Mouse (Mus musculus): ENCODE measurements around the gene Atp1b1. TPM values are rescaled to one million over a fixed set of nuclear protein-coding genes. Genes with fewer than 3 reads are reported as not detected.

Gene Atp1b1
- total and polyA plus RNA-seq, 3 experiments, result 0.17 to 0.32 (median 0.23) TPM

GRCm38 (mm10) chr1:164494741-164495512, 36.8 kb upstream of the Atp1b1 start:
- H3K36me3 ChIP-seq (replicated peaks in 1 of 2; ENCODE audit: control insufficient read depth in 1 of 2, insufficient read depth in 1 of 2, low read length in 1 of 2), result no peaks in the 10 kb centered on the region
- no peak overlapping the region for H3K4me2 ChIP-seq (ENCODE audit: insufficient read depth, low read depth, poor library complexity, severe bottlenecking)
- H3K79me2 ChIP-seq (replicated peaks; ENCODE audit: control insufficient read depth, extremely low read depth, insufficient read depth, poor library complexity, severe bottlenecking), result no peaks in the 10 kb centered on the region
- peaks cover 3 to 14% of the 10 kb centered on the region in 2 experiments; a peak in 3 of 4 replicates for H3K4me1 ChIP-seq (ENCODE audit: control insufficient read depth in 1 of 2, insufficient read depth in 2 of 2)
- no peak for DNase-seq (ENCODE audit: extremely low read depth)
- H3K27me3 ChIP-seq (replicated peaks), result no peaks in the 10 kb centered on the region
- dilution Hi-C loops (cut with MboI; ENCODE audit: extremely low pct_ligation_motif_present, extremely low pct_unique_long_range_greater_than_20kb, low sequenced_read_pairs) (no loop called here), in situ Hi-C loops (cut with MboI; ENCODE audit: low pct_ligation_motif_present, low pct_unique_long_range_greater_than_20kb, low sequenced_read_pairs) (no loop called here)
- H3K9me3 ChIP-seq (replicated peaks; ENCODE audit: low read length), result peaks cover 3% of the 10 kb centered on the region
- TF ChIP-seq MEF2A (IDR thresholded peaks at IDR 0.05; ENCODE audit: borderline replicate concordance, low read depth, low read length), result no peak
- TF ChIP-seq E2F4 (IDR thresholded peaks at IDR 0.05; ENCODE audit: insufficient replicate concordance, low read depth, low read length), result no peak
- TF ChIP-seq POLR2AphosphoS2 (IDR thresholded peaks at IDR 0.05; ENCODE audit: low read depth, low read length), result no peak
- no peak for TF ChIP-seq JUND (conservative IDR thresholded peaks at IDR 0.05; ENCODE audit: low read depth, low read length)
- no peak for TF ChIP-seq RAD21 (IDR thresholded peaks at IDR 0.05; ENCODE audit: low read depth, low read length)
- no peak for TF ChIP-seq BHLHE40 (IDR thresholded peaks at IDR 0.05; ENCODE audit: low read depth, low read length)
- no peak for TF ChIP-seq GABPA (IDR thresholded peaks at IDR 0.05; ENCODE audit: insufficient replicate concordance, low read depth, low read length)
- TF ChIP-seq KAT2A (IDR thresholded peaks at IDR 0.05; ENCODE audit: insufficient replicate concordance, low read length), result no peak
- no peak for TF ChIP-seq ETS1 (conservative IDR thresholded peaks at IDR 0.05; ENCODE audit: low read depth, low read length)
- no peak for TF ChIP-seq TCF12 (IDR thresholded peaks at IDR 0.05; ENCODE audit: low read depth, low read length)
- TF ChIP-seq CHD1 (IDR thresholded peaks at IDR 0.05; ENCODE audit: low read depth, low read length), result no peak
- no peak for TF ChIP-seq CHD2 (IDR thresholded peaks at IDR 0.05; ENCODE audit: low read length)
- no peak for TF ChIP-seq ZNF384 (IDR thresholded peaks at IDR 0.05; ENCODE audit: low read depth, low read length)
- no peak for TF ChIP-seq NELFE (IDR thresholded peaks at IDR 0.05; ENCODE audit: low read depth, low read length)
- H3K27ac ChIP-seq (ENCODE audit: insufficient read depth, low read depth), result no peak overlapping the region
- H3K9ac ChIP-seq (ENCODE audit: insufficient read depth, low read depth), result no peak overlapping the region
- no peak overlapping the region for H3K4me3 ChIP-seq (replicated peaks in 1 of 3; ENCODE audit: low read depth in 2 of 3, low read length in 2 of 3, poor library complexity in 1 of 3)

GRCm38 (mm10) chr1:164494215-164494614, 36.1 kb upstream of the Atp1b1 start:
- peak overlapping the region; percentile 42; the same call in 1 of the 2 replicates for H3K4me2 ChIP-seq (ENCODE audit: insufficient read depth, low read depth, poor library complexity, severe bottlenecking)
- peaks cover 3% of the 10 kb centered on the region for H3K9me3 ChIP-seq (replicated peaks; ENCODE audit: low read length)
- no peak overlapping the region for H3K4me3 ChIP-seq (replicated peaks in 1 of 3; ENCODE audit: low read depth in 2 of 3, low read length in 2 of 3, poor library complexity in 1 of 3)
- in situ Hi-C loops (cut with MboI; ENCODE audit: low pct_ligation_motif_present, low pct_unique_long_range_greater_than_20kb, low sequenced_read_pairs) (no loop called here), dilution Hi-C loops (cut with MboI; ENCODE audit: extremely low pct_ligation_motif_present, extremely low pct_unique_long_range_greater_than_20kb, low sequenced_read_pairs) (no loop called here)
- no peak for DNase-seq (ENCODE audit: extremely low read depth)
- H3K9ac ChIP-seq (ENCODE audit: insufficient read depth, low read depth), result no peak overlapping the region
- no peaks in the 10 kb centered on the region for H3K36me3 ChIP-seq (replicated peaks in 1 of 2; ENCODE audit: control insufficient read depth in 1 of 2, insufficient read depth in 1 of 2, low read length in 1 of 2)
- TF ChIP-seq PAX5 (IDR thresholded peaks at IDR 0.05; ENCODE audit: low read length) (no peak), KAT2A (IDR thresholded peaks at IDR 0.05; ENCODE audit: insufficient replicate concordance, low read length) (no peak), JUND (conservative IDR thresholded peaks at IDR 0.05; ENCODE audit: low read depth, low read length) (no peak), UBTF (IDR thresholded peaks at IDR 0.05; ENCODE audit: low read depth, low read length) (no peak), CHD1 (IDR thresholded peaks at IDR 0.05; ENCODE audit: low read depth, low read length) (no peak), USF2 (conservative IDR thresholded peaks at IDR 0.05; ENCODE audit: low read depth, low read length) (no peak), SMC3 (IDR thresholded peaks at IDR 0.05; ENCODE audit: low read depth, low read length) (no peak), ZC3H11A (IDR thresholded peaks at IDR 0.05; ENCODE audit: low read depth, low read length) (no peak), IRF4 (IDR thresholded peaks at IDR 0.05; ENCODE audit: low read depth, low read length) (no peak), SIN3A (IDR thresholded peaks at IDR 0.05; ENCODE audit: low read length) (no peak), NRF1 (IDR thresholded peaks at IDR 0.05; ENCODE audit: low read depth, low read length) (no peak), CTCF (conservative IDR thresholded peaks at IDR 0.05 in 1 of 2, IDR thresholded peaks at IDR 0.05 in 1 of 2; ENCODE audit: low read depth in 2 of 2, low read length in 2 of 2) (no peak), USF1 (IDR thresholded peaks at IDR 0.05; ENCODE audit: low read depth, low read length) (no peak), ZNF384 (IDR thresholded peaks at IDR 0.05; ENCODE audit: low read depth, low read length) (no peak), MAX (IDR thresholded peaks at IDR 0.05; ENCODE audit: low read length) (no peak), GABPA (IDR thresholded peaks at IDR 0.05; ENCODE audit: insufficient replicate concordance, low read depth, low read length) (no peak)
- no peaks in the 10 kb centered on the region for H3K27me3 ChIP-seq (replicated peaks)
- H3K79me2 ChIP-seq (replicated peaks; ENCODE audit: control insufficient read depth, extremely low read depth, insufficient read depth, poor library complexity, severe bottlenecking), result no peaks in the 10 kb centered on the region
- H3K27ac ChIP-seq (ENCODE audit: insufficient read depth, low read depth), result no peak overlapping the region
- H3K4me1 ChIP-seq (ENCODE audit: control insufficient read depth in 1 of 2, insufficient read depth in 2 of 2), result peaks cover 3 to 14% of the 10 kb centered on the region in 2 experiments; a peak in 3 of 4 replicates
